Mouse (Mus musculus) c-Kit-positive CD71-negative TER-119-negative erythroid progenitor cells, embryonic 14.5 days (primary cell): ENCODE measurements at regions not wholly inside any gene's neighbourhood (a gene's known extent, or its start where the extent isn't known, plus 50 kb on each side); places are given as distances from the start of the nearest gene placed in this dataset.

Experiments
- DNase-seq: peaks from one replicate; pipeline ENCODE4 v3.0.0-alpha.2; 2013; ENCODE audit warnings: low read depth

DNA sequence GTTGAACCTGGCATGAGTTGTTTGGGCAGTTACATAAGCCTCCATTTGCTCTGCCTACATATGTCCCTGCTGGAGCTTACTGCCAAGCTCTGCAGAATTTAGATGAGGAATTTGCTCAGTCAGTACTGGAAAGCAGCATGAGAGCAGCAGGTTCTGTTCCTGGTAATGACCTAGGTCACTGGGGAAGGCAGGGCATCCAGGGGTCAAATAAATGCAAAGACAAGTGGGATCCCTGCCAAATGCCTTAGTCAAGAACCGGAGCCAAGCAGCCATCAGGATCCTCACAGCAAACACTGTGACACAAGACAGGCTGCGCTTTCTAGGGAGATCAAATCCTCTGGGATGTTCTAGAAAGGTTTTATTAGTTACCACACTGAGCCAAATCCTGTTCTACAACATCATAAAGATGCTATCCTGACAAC, 444.2 kb downstream of the Basp1 start:
- no peak for DNase-seq

- DNase-seq = no peak
Observed at GRCm38 (mm10) chr15:24968636-24969317, 444.8 kb downstream of the Basp1 start.

DNA sequence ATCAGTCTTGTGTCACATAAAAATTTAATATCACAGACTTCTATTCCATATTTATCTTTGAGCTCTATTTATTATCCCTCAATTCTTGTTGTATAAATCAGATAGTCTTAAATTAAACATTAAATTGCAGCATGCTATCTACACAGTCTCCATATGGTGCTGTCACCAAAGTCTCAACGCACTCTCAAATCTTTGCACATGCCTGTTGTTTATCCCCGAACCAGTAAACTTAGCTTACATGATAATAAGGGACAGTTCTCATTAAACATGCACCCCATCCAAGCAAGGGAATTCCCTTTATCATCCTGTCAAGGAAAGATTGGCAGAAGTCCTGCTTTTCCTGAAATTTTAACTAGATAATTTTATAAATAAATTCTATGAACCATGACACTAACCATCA, 483.8 kb downstream of the Basp1 start:
- no peak for DNase-seq

DNA sequence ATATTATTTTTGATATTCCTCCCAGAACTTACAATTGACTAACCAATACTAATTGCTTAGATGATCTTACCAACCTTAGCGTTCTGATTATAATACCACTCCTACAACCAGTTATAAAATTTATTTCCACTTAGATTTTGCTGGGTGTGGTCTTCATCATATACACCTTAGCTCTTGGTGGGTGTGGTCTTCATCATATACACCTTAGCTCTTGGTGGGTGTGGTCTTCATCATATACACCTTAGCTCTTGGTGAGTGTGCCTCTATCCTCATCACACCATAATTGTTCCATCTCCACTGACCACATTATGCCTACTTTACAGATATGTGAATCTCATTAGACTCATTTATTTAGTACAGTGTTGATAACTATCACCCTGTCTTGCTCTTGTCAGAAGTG, 501.7 kb downstream of the Basp1 start:
- no peak for DNase-seq

GRCm38 (mm10) chr15:24911466-24911865, 502.1 kb downstream of the Basp1 start:
- no peak for DNase-seq

GRCm38 (mm10) chr15:24906957-24907356, 506.6 kb downstream of the Basp1 start:
- no peak for DNase-seq

- no peak for DNase-seq
Observed at GRCm38 (mm10) chr15:24878846-24879245, 534.7 kb downstream of the Basp1 start.

DNA sequence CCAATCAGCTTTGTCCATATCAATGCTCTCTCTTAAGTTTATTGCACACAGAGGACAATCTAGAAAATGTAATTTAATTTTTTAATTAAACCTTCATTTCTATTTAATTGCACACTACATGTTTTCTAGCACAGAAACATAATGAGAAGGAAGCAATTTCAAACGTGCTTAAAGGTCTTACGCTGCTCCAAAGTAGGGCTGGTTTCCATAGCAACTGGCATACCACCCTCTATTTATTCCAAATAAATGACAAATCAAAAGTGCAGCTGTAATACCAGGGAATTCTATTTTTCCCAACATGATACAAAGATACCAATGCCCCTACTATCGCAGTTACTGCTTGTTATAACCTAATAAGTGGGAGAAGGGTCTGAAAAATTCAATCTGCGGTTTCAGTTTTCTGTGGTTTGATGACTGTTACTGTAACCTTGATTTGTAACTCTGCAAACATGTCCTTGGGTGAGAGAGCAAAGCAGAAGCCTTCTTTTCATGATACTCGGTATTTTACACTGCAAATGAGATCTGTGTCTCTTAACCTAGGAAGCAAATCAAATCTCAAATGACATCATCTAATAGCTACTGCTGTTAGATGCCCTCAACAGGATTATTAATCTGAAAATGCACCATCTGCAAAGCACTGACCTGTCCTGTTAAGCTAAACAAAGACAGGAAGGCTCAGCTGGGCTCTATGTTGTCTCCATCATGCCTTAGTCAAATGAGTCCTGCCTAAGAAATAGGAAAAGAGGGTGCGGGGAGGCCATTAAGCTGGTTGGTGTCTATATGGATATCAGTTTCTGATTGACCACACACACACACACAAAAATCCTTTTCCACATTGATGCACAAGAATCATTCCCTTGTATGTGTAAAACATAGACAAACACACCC, 535.6 kb downstream of the Basp1 start:
- no peak for DNase-seq

DNA sequence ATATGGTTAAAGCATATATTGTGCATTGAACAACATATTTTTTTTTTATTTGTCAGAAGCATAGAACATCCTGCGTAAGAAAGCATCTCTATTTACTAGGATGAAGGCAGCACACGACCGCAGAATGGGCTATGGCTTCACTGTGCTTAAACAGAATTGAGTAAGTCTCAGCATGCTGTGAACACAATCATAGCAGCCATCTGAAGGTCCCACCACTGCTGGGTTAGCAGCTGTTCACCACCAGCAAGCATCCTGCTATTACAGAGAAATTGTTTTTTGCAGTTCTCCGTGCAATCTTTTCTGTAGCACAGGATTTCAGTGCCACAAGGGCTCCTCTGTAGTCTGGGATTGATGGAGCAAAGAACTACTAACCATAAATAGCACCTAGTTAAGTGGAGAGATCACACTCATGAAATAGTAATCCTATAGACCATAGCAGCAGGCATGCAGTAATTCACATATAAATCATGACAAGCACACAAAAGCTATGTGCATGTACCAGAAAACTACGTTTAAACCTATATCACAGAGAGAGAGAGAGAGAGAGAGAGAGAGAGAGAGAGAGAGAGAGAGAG, 537.3 kb downstream of the Basp1 start:
- no peak for DNase-seq

DNA sequence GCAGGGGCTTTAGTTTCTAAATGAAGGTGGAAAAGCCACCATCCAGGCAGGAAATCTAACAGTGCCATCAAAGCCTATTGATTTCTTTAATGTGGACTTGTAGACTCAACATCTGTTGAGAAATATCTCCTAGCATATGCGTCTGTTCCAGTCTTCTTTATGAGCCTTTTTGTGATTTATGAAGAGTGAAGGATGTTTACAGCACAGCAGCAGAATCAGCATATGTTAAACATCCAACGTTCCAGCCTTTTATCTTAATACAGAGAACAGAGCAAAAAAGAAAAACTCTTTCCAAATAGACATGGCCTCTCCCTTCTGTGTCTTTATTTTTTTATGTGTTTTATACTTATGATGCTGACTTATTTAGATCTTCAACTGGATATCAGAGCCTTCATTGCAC, 573.3 kb downstream of the Basp1 start:
- DNase-seq = no peak

DNA sequence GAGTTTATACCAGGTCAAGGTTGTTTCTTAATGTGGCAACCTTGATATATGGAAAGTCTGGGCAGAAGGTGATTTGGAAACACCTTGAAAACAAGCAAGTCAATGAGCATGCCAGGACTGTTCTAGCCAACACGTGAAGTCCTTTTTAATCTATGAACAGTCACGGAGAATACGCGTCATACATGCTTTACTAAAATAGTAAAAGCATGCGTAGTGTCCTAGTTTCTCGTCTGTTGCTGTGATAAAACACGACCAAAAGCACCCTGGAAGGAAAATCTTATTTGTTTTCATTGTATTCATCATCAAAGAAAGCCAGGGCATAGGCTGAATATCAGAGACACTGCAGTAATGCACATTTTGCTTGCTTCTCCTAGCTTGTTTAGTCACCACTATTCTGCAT, 575.2 kb downstream of the Basp1 start:
- DNase-seq = no peak

DNA sequence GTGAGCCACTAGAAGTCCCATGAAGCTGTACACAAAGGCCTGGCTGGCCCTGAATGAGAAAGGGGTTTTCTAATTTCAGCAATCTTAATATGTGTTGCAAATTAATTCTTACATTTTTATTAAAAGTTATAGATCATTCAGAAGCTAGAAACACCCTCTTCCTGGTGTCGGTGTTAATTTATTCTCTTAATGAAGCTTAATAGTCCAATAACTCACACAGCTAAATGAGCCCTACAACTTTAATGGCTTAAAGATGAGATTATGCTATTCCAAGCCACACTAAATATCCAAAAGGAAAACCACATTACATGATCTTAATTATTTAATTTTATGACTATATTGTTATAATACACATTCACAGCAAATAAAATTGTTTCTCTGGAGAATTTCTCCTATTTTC, 585.7 kb downstream of the Basp1 start:
- no peak for DNase-seq

DNA sequence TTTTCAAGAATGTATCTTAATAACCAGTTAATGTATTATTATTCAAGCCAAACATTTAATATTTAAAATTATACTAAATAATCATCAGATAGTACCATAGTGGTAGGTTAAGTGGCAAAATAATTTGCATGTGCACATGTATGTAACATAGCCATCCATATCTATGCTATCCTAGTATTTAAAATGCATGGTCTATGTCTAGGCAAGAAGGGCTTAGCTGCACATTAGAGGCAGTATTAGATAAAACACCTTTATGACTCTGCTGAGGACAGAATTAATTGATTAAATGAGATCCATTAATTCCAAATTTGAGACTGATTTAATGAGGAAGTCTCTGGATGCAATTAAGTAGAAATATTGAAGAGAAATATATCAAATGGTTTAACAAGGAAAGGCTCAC, 586.3 kb downstream of the Basp1 start:
- DNase-seq = no peak

GRCm38 (mm10) chr15:24796836-24797235, 616.7 kb downstream of the Basp1 start:
- no peak for DNase-seq

GRCm38 (mm10) chr15:24793381-24793780, 620.2 kb downstream of the Basp1 start:
- DNase-seq = no peak

DNA sequence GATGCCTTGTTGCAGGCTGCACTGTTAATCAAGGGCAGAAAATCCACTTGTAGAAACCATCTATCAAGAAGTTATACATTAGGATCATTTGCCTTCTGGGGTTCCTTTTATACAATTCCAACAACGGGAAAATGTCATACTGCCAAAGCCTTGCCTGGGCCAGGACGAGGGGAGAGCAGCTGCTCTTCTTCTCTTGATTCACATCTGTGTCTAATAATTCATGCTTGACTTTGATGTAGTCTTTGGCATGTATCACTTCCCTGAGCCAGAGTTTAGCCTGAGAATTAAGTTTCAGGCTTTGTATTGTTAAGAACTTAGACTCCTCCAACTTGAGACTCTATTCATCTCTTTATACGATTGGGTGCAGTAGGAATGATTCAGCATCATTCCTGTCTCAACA, 627.2 kb downstream of the Basp1 start:
- DNase-seq = no peak

GRCm38 (mm10) chr15:24778234-24778633, 635.3 kb downstream of the Basp1 start:
- DNase-seq = no peak

DNA sequence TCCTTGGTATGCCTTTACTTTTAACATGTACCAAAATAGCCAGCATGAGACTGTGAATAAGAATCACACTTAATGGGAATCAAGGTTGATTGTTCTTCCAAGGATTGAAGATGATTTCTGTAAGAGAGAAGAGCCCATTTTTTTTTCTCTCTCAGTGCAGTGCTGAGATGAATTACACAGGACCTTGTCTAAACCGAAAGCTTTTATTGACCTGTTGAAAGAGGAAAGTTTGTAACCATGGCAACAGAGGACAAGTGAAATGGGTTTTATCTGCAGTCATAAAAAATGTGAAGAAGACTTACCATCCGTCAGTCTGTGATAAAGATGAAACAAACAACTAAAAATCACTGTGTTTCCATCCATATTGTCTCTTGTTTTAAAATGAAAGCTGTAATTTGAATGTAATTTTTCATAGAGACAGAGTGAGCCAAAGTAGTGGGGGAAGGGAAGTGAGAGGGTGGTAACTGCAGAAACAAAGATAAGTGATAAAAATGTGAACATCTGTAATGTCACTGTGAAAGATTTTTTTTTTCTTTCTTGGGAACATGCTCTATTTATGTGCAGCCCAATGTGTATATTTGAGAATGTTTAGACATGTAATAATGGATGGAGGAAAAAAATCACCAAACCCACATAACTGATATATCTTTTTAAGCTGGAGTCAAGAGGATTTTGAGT, 661.9 kb downstream of the Basp1 start:
- DNase-seq = no peak

DNA sequence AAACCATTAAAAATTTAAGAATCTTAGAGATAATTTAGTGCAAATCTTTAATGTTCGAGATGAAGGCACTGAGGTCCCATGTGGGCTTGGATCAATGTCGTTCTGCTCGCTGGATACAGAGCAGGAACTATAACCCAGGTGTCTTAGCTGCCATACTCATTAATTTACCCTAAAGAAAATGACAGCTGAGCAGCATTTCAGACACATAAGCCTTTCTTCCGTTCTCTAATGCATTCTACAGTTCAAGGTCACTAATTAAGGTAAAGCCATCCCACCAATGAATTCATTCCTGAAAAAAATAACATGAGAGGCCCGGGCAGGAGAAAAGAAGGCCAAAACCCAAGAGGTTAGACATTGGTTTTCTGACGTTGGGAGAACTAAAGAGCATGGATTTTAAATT, 670.3 kb downstream of the Basp1 start:
- no peak for DNase-seq

DNA sequence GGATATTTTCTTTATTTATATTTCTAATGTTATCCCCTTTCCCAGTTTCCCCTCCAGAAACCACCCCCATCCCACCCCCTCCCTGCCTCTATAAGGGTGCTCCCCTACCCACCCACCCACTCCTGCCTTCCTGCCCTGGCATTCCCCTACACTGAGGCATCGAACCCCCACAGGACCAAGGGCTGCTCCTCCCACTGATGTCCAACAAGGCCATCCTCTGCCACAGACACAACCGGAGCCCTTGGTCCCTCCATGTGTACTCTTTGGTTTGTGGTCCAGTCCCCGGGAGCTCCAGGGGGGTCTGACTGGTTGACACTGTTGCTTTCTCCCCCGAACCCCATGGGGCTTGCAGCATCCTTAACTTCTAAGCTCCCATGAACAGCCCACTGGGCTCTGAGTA, 688.4 kb downstream of the Basp1 start:
- DNase-seq = no peak

DNA sequence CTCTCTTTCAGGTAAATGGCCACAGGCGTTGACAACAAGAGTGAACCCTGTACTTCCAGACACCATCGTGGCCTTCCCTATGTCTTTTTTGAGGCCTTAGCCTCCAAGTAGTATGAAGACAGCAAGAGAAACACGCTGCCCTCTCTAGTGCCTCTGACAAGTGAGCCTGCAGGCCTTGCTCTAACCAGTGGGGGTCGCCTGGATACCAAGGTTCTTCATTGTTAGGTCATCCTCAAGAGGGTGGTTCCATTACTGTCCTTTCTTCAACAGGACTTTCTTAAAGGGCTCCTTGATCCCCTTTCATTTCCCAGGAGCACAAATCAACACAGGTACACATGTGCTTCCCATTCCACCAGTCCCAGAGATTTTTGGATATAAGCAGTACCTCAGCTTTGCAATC, 688.9 kb downstream of the Basp1 start:
- DNase-seq = no peak

DNA sequence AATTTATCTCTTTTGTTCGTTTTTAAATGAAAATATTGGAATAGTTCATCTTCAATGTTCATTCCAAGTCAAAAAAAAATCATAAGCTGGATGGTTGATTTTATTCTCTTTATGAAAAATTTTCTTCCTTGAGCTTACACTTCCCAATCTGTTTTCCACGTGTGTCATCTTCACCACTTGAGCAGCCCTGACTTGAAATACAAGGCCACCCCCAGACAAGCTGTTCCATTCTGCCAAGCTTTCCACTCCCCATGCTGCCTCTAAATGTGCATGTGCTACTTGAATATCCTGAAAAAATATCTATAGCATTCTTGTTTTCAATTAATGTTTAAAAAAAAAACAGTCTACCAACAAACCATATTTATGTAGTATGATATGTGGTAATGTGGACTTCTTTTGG, 693.2 kb downstream of the Basp1 start:
- no peak for DNase-seq

GRCm38 (mm10) chr15:24682167-24682566, 731.4 kb downstream of the Basp1 start:
- no peak for DNase-seq
